Mouse (Mus musculus) left cerebral cortex, postnatal 14 days (tissue): Measurements from ENCODE around the gene Pole4. TPM values are rescaled to one million over a fixed set of nuclear protein-coding genes. Genes with fewer than 3 reads are reported as not detected.
"Not testable (repeated sequence)": the region's sequence is repeated elsewhere in the genome, so short reads cannot be mapped to it uniquely, and the experiment has no call there.

Experiments
- DNase-seq, 2 experiments: peaks; one replicate each; pipeline ENCODE4 v3.0.0; 2021 to 2022; ENCODE audit warnings: low spot score in 2 of 2, mixed read lengths in 1 of 2
- intact Hi-C: fragments of 180-260 bp; cut with DNase I; formaldehyde crosslinking; loops from one replicate; pipeline ENCODE4 v1.15.1; 2025
- total RNA-seq, 2 experiments: library from RNA; stranded (reverse); gene quantifications; 2 replicates each; pipeline ENCODE4 v1.2.3; 2021

The Pole4 gene
- total RNA-seq, 2 experiments from 2014 or later: 31.9 to 34.2 TPM

GRCm38 (mm10) chr6:82723321-82723720 lies 18.2 kb upstream of the Pole4 start:
- DNase-seq: no peak
- intact Hi-C loops: no loop called here

- DNase-seq: no peak
- intact Hi-C loops: no loop called here
Measured at GRCm38 (mm10) chr6:82716126-82716525, 11.0 kb upstream of the Pole4 start.

- intact Hi-C loops: no loop called here
- no peak for DNase-seq
Measured at GRCm38 (mm10) chr6:82715653-82716052, 10.5 kb upstream of the Pole4 start.

GRCm38 (mm10) chr6:82715253-82715652 lies 10.1 kb upstream of the Pole4 start:
- intact Hi-C loops: no loop called here
- DNase-seq: no peak

GRCm38 (mm10) chr6:82714841-82715240 lies 9.7 kb upstream of the Pole4 start:
- intact Hi-C loops: no loop called here
- DNase-seq: no peak

- intact Hi-C loops: no loop called here
- peak; percentile 82 to 87 for DNase-seq
Measured at GRCm38 (mm10) chr6:82714243-82714642, 9.1 kb upstream of the Pole4 start.

- no peak for DNase-seq
- intact Hi-C loops: loop anchor here (10.0 kb wide), 1 partner anchor 103 kb away; no protein-coding TSS in a partner anchor
Measured at GRCm38 (mm10) chr6:82707742-82708141, 2.6 kb upstream of the Pole4 start.

- DNase-seq: no peak
- intact Hi-C loops: loop anchor here (10.0 kb wide), 1 partner anchor 102 kb away; no protein-coding TSS in a partner anchor
Measured at GRCm38 (mm10) chr6:82707241-82707640, 2.1 kb upstream of the Pole4 start.

- intact Hi-C loops: loop anchor here (5.0 to 10.0 kb wide), 2 partner anchors 99 to 726 kb away; no protein-coding TSS in a partner anchor
- no peak for DNase-seq
Measured at GRCm38 (mm10) chr6:82703710-82704109, 1.5 kb downstream of the Pole4 start.

GRCm38 (mm10) chr6:82702593-82703017 lies 2.6 kb downstream of the Pole4 start:
- DNase-seq: peak; percentile 86 to 88
- intact Hi-C loops: loop anchor here (5.0 to 10.0 kb wide), 2 partner anchors 98 to 725 kb away; no protein-coding TSS in a partner anchor

- intact Hi-C loops: loop anchor here (5.0 to 10.0 kb wide), 2 partner anchors 96 to 724 kb away; no protein-coding TSS in a partner anchor
- DNase-seq: no peak
Measured at GRCm38 (mm10) chr6:82701296-82701695, 3.9 kb downstream of the Pole4 start.

GRCm38 (mm10) chr6:82699831-82700230 lies 5.3 kb downstream of the Pole4 start:
- no peak for DNase-seq
- intact Hi-C loops: loop anchor here (5.0 to 10.0 kb wide), 2 partner anchors 95 to 723 kb away; no protein-coding TSS in a partner anchor

GRCm38 (mm10) chr6:82696736-82697135 lies 8.4 kb downstream of the Pole4 start:
- DNase-seq: no peak
- intact Hi-C loops: no loop called here

- no peak for DNase-seq
- intact Hi-C loops: no loop called here
Measured at GRCm38 (mm10) chr6:82694668-82695067, 10.5 kb downstream of the Pole4 start.

- intact Hi-C loops: no loop called here
- DNase-seq: no peak
Measured at GRCm38 (mm10) chr6:82689474-82689873, 15.7 kb downstream of the Pole4 start.

GRCm38 (mm10) chr6:82688586-82688985 lies 16.6 kb downstream of the Pole4 start:
- intact Hi-C loops, DNase-seq: not testable (repeated sequence)

- intact Hi-C loops: no loop called here
- no peak for DNase-seq
Measured at GRCm38 (mm10) chr6:82684136-82684535, 21.0 kb downstream of the Pole4 start.

- intact Hi-C loops, DNase-seq: not testable (repeated sequence)
Measured at GRCm38 (mm10) chr6:82679286-82679685, 25.9 kb downstream of the Pole4 start.

- DNase-seq, intact Hi-C loops: not testable (repeated sequence)
Measured at GRCm38 (mm10) chr6:82677629-82678028, 27.5 kb downstream of the Pole4 start.

GRCm38 (mm10) chr6:82666480-82666879 lies 38.7 kb downstream of the Pole4 start:
- intact Hi-C loops: no loop called here
- no peak for DNase-seq

GRCm38 (mm10) chr6:82653169-82653525 lies 52.0 kb downstream of the Pole4 start:
- no peak for DNase-seq
- intact Hi-C loops: no loop called here
